Mouse (Mus musculus): Measurements from ENCODE around the gene Shank3.

GRCm38 (mm10) chr15:89531399-89531798 lies 32.0 kb downstream of the Shank3 start:
- TF ChIP-seq EP300 (IDR thresholded peaks at IDR 0.05; ENCODE audit: insufficient read depth, low read depth, low read length) (no peak), POLR2A (IDR thresholded peaks at IDR 0.05; ENCODE audit: insufficient read depth, low read depth, low read length) (no peak), CTCF (IDR thresholded peaks at IDR 0.05) (no peak)
